Mouse (Mus musculus) layer of hippocampus, adult 2 months (tissue): Measurements from ENCODE around the gene Erp27. TPM values are rescaled to one million over a fixed set of nuclear protein-coding genes. Genes with fewer than 3 reads are reported as not detected.

Source experiments
- DNase-seq, 2 experiments: peaks; one replicate each; pipeline ENCODE4 v3.0.0; 2022; ENCODE audit warnings: low spot score in 2 of 2
- H3K27ac ChIP-seq: fragments of 200-600 bp; 2 replicates; pipeline ENCODE4 v1.8.1; 2022
- H3K4me3 ChIP-seq: fragments of 200-600 bp; 2 replicates; pipeline ENCODE4 v1.8.1; 2022; ENCODE audit warnings: mild to moderate bottlenecking
- CTCF ChIP-seq: fragments of 200-600 bp; conservative IDR thresholded peaks from 2 replicates; pipeline ENCODE4 v1.8.1; 2022; ENCODE audit warnings: antibody characterized with exemption, mild to moderate bottlenecking, moderate library complexity
- total RNA-seq, 2 experiments: library from RNA; stranded (reverse); gene quantifications; 2 replicates each; pipeline ENCODE4 v1.2.3; 2021

The Erp27 gene
- total RNA-seq, 2 experiments from 2014 or later, result 0.26 to 0.52 TPM

GRCm38 (mm10) chr6:136912751-136913265 lies 9.2 kb downstream of the Erp27 start:
- H3K4me3 ChIP-seq, result no peak overlapping the region
- no peak for DNase-seq
- TF ChIP-seq CTCF, result no peak
- H3K27ac ChIP-seq, result no peak overlapping the region

DNA sequence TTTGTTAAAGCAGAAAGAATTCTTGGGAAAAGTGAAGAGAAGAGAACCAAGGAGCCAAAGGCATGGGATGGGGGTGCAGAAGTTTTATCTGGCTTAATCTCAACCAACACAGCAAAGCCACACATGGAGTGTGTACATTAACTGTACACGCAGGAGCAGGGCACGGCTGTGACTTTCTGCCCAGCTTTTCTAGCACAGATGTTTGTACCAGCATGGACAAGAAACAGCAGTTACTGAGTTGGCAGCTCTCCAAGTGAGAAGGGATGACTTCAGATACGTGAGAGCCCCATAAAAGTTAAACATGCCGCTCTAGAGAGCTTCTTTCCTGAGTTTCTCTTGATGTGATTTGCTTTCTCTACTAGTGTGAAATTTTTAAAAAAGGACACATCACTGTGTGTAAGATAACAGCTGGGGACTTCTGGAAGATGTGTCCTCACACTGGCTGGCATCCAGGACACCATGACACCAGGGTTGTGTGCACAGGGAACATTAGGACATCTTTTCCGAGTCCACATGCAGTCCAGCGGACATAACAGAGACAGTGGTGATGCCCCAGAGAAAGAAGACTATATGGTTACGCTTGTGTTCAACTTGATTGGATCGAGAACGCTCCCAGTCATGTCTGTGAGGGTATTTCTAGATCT lies 11.6 kb downstream of the Erp27 start:
- DNase-seq, result no peak
- no peak for TF ChIP-seq CTCF
- Histone ChIP-seq H3K4me3 (no peak overlapping the region), H3K27ac (no peak overlapping the region)

- DNase-seq, result no peak
- no peak for TF ChIP-seq CTCF
- no peak overlapping the region for H3K4me3 ChIP-seq
- H3K27ac ChIP-seq, result no peak overlapping the region
Observed at GRCm38 (mm10) chr6:136906937-136907293, 15.1 kb downstream of the Erp27 start.

GRCm38 (mm10) chr6:136906283-136906936 lies 15.6 kb downstream of the Erp27 start:
- no peak for TF ChIP-seq CTCF
- Histone ChIP-seq H3K27ac (no peak overlapping the region), H3K4me3 (no peak overlapping the region)
- DNase-seq, result no peak

GRCm38 (mm10) chr6:136903885-136904470 lies 18.0 kb downstream of the Erp27 start:
- Histone ChIP-seq H3K4me3 (no peak overlapping the region), H3K27ac (no peak overlapping the region)
- no peak for TF ChIP-seq CTCF
- DNase-seq, result no peak

- Histone ChIP-seq H3K27ac (no peak overlapping the region), H3K4me3 (no peak overlapping the region)
- no peak for DNase-seq
- TF ChIP-seq CTCF, result no peak
Observed at GRCm38 (mm10) chr6:136902527-136902926, 19.5 kb downstream of the Erp27 start.

GRCm38 (mm10) chr6:136901010-136901409 lies 21.0 kb downstream of the Erp27 start:
- no peak for TF ChIP-seq CTCF
- DNase-seq, result no peak
- H3K4me3 ChIP-seq, result no peak overlapping the region
- no peak overlapping the region for H3K27ac ChIP-seq

DNA sequence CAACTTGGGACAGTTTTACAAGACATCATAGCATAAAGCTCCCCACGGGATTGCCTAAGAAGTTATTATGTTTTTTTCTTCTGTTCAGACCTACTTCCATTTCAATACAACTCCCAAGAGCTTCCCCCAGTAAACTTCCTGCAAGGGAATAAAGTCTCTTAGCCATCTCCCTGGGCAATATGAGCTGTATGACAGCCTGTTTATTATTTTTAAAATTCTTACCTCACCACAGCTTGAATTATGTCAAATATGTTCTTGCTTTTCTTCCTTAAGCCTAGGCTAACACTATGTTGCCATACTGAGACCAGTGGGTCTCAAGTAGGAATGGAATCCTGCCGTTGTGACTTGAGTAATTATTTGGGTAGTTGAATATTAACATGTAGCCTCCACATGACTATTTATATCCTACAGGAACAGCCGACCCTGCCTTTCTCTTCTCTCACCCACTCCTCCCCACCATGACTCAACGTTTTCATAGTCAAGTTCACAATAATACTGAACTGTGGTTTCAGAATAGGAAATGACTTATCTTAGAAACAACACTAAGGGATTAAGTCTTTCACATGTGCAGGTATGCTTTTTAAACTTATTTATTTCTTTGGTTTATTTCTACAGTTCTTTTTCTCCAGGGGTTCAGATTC lies 21.5 kb downstream of the Erp27 start:
- TF ChIP-seq CTCF, result no peak
- Histone ChIP-seq H3K27ac (no peak overlapping the region), H3K4me3 (no peak overlapping the region)
- no peak for DNase-seq

DNA sequence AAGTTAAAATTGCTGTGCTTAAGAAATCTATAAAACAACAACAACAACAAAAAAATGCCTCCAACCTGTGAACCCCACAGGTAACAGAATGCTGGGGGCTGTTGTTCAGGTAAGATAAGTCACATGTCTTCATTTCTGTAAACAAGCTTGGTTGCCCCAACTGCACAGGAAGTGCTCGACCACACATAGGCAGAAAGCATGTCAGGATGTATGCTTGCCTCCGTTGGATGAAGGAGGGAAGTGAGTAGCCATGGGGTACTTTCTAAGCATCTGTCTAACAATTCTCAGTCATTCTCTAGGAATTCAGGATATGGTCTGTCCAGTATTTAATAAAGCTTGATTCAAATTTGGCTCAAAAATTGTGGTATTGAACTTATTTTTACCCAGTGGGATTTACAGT lies 23.0 kb downstream of the Erp27 start:
- no peak overlapping the region for H3K4me3 ChIP-seq
- no peak for TF ChIP-seq CTCF
- no peak overlapping the region for H3K27ac ChIP-seq
- DNase-seq, result no peak

- no peak for TF ChIP-seq CTCF
- no peak for DNase-seq
- H3K27ac ChIP-seq, result no peak overlapping the region
- no peak overlapping the region for H3K4me3 ChIP-seq
Observed at GRCm38 (mm10) chr6:136898222-136898621, 23.8 kb downstream of the Erp27 start.

GRCm38 (mm10) chr6:136897789-136898188 lies 24.2 kb downstream of the Erp27 start:
- no peak for TF ChIP-seq CTCF
- Histone ChIP-seq H3K4me3 (no peak overlapping the region), H3K27ac (no peak overlapping the region)
- no peak for DNase-seq

DNA sequence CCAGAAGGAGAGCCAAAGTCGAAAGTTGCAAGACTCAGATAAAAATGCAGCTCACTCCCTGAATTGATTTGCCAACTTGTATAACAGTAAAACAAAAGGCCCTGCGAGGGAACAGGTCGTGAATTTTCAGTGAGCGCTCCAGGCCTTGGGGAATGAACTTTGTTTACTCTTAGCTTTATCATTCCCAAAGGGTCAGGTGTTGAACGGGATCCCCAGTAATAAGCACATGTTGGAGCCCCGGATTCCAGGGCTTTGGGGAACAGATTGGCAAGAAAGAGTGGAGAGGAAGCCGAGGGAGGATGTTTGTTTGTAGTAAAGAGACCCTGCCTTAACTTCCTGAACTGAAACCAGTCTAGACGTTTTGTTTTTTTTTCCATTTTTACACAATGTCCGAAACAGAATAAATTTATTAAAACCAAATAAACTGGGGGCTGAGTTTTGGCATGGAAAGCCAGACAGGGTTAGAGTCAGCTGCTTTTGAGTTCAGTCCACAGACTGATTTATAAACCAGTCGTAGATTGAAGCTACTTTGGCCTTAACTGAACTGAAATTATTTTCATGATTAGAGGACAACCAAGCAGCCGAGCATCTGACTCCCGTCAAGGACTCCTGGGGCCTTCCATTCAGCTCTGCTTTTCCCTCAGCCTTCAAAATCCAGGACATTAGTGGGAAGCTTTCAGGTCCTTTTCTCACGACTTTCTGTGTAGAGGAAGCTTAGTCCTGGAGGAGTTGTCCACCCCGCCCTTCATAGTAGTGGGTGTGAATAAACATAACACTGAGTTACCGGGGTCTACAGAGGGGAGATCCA lies 27.2 kb downstream of the Erp27 start:
- Histone ChIP-seq H3K27ac (0 out of 2 replicates have a peak overlapping the region, but pooled peaks have one; percentile 3), H3K4me3 (no peak overlapping the region)
- no peak for DNase-seq
- TF ChIP-seq CTCF, result no peak
